Mouse (Mus musculus) layer of hippocampus, adult 9-11 months (tissue): ENCODE measurements around the gene Gm6904.
A peak's percentile ranks its signal among the peaks of the same experiment; 100 is the strongest.
"Not testable (repeated sequence)": the region's sequence is repeated elsewhere in the genome, so short reads cannot be mapped to it uniquely, and the experiment has no call there.

Source experiments
- DNase-seq: peaks from one replicate; pipeline ENCODE4 v3.0.0; 2022

The Gm6904 gene

DNA sequence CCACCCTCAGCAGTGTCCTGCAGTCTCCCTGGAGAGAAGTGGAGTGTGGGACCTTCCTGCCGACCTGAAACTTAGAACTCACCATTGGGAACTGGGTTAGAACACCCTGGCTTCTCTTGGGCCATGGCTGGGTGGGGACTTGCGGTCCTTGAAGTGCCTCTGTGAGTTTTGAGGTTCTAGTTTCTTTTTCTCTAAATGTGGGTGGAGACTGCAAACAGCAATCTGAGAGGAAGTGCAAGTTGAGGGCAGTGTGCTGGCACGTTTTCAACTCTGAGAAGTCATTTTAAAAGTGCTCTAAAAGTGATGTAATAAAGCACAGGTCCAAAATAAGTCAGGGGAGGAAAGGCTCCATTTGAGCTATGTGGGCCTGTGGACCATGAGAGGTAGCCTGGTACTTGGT is at the start of gene Gm6904:
Gm6904 (minus strand) TSS at position 161 of the 400 bp plus-strand sequence.
- DNase-seq = no peak

DNA sequence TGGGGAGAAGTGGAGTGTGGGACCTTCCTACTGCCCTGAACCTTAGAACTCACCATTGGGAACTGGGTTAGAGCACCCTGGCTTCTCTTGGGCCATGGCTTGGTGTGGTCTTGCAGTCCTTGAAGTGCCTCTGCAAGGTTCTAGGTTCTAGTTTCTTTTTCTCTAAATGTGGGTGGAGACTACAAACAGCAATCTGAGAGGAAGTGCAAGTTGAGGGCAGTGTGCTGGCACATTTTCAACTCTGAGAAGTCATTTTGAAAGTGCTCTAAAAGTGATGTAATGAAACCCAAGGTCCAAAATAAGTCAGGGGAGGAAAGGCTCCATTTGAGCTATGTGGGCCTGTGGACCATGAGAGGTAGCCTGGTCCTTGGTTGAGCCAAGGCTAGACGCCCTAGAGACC is 37.4 kb upstream of the Gm6904 start, which contains the start of gene Phf11a:
Phf11a (minus strand) TSS at position 132 of the 400 bp plus-strand sequence.
- DNase-seq = peak; percentile 55

- DNase-seq = not testable (repeated sequence)
These were observed 31.8 kb upstream of the Gm6904 start for GRCm38 (mm10) chr14:59291769-59292168.

- not testable (repeated sequence) for DNase-seq
These were observed 14.9 kb upstream of the Gm6904 start for GRCm38 (mm10) chr14:59274961-59275360.

DNA sequence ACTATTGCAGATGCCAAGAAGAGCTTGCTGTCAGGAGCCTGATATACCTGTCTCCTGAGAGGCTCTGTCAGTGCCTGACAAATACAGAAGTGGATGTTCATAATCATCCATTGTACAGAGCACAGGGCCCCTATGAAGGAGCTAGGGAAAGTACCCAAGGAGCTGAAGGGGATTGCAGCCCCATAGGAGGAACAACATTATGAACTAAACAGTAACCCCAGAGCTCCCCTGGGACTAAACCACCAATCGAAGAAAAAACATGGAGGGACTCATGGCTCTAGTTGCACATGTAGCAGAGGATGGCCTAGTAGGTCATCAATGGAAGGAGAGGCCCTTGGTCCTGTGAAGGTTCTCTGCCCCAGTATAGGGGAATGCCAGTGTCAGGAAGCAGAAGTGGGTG is 4.2 kb downstream of the Gm6904 start:
- DNase-seq = not testable (repeated sequence)

DNA sequence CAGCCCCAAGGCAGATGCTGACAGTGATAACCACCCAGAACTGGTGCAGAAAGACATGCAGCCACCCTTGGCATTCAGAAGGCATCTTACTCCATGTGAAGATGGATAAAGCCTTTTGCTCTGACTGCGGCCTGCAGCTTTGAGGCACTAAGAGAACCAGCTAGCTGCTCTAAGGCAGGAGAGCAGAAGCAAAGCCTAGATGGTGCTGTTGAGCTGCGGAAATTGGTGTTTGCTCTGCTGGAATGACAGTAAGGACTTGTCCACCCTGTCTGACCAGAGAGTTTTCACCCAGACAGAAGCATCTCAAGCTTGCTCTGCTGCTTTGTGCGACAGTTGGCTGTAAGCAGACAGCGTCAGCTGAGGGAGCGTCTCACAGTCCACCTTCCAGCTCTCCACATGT is 9.7 kb downstream of the Gm6904 start:
- DNase-seq = peak; percentile 16

DNA sequence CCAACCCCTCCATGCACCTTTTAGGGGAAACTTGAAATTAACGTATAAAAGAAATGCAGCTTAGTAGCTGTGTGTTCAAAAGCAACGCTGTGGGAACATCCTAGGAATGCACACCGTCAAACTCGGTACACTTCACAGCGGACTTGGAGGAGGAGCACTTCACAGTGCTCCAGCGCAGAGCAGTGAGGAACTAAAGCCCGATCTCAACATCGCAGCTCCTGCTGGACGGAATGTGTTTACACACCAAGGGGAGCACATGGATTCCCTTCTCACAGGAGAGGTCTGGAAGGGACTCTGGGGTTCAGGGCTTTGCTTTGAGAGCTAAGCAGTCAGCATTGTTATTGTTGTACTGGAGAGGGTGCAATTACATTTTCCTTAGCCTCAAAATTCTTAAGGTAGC is 26.4 kb downstream of the Gm6904 start:
- DNase-seq = no peak

GRCm38 (mm10) chr14:59232003-59232402 is 28.0 kb downstream of the Gm6904 start:
- DNase-seq = no peak

GRCm38 (mm10) chr14:59230331-59230966 is 29.6 kb downstream of the Gm6904 start:
- DNase-seq = peak; percentile 26

- DNase-seq = no peak
These were observed 30.2 kb downstream of the Gm6904 start for GRCm38 (mm10) chr14:59229822-59230221.

DNA sequence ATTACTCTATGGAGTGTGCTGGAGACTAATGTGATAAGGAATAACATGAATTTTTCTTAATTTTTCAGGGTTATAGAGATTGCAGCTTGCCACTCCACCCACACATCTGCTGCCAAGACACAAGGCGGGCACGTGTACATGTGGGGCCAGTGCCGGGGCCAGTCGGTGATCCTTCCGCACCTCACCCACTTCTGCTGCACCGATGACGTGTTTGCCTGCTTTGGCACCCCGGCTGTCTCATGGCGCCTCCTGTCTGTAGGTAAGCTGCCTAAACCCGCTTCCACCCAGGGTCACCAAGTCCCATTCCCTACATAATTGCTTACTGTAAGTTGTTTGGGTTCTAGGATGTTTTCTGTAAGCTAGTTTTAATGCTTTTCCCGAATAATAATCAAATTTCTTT is 33.8 kb downstream of the Gm6904 start:
- DNase-seq = no peak

DNA sequence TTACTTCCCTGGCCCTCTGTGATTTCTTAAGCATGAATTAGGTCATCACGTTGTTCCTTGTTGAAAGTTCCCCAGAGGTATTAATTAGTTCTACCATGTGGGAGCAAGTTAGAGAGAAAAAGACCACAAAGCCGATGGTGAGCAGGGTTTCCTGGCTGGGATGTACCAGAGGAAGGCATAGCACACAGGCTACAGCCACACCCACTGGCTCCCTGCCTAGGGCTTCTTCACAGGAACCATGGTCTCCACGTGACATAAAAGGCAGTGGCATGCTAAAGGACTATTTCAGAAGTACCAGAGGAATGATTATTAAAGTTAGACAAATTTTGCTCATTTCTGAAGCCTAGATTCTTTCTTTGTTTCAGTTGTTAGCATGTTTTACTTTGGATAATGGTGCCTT is 40.8 kb downstream of the Gm6904 start:
- no peak for DNase-seq

DNA sequence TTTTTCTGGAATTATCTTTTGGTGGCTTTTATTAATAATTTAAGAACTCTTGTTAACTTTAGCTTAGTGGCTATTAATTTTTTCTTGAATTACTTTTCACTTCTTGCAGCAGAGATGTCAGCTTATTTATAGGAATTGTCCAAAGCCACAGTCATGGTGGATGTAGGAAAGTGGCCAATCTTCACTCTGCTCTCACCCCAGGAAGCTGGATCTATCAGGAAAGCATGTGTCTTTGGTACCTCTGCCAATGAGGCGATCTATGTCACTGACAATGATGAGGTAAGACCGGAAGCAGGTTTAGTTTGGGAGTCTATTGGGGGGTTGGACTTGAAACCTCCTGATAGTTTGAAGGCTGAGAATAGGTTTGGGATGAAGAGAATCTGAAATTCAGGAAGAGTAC is 50.2 kb downstream of the Gm6904 start:
- DNase-seq = no peak

GRCm38 (mm10) chr14:59209003-59209402 is 51.0 kb downstream of the Gm6904 start:
- DNase-seq = no peak

- no peak for DNase-seq
These were observed 53.9 kb downstream of the Gm6904 start for GRCm38 (mm10) chr14:59205976-59206583.

DNA sequence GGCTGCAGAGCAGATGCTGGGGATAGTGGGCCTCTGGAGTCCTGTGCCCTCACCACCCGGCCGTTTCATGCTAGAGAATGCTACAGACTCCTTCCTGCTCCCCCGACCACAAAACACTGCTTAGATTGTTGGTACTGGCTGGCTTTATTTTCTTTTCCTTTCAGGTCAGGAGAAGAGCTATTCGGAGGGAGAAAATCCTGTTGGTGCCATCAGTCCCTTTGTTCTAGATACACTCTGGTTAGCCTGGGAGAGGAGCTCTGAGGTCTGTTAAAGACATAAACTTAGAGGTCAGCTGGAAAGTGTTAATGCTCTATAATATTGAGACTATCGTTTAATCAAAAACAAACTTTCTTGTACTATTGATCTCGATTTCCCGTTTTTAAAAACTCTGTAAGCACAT is 54.6 kb downstream of the Gm6904 start:
- no peak for DNase-seq

- DNase-seq = no peak
These were observed 58.3 kb downstream of the Gm6904 start for GRCm38 (mm10) chr14:59201604-59202215.

- DNase-seq = peak; percentile 93
These were observed 59.1 kb downstream of the Gm6904 start, which contains the start of gene Rcbtb1 for GRCm38 (mm10) chr14:59200711-59201603. Gene Rcbtb1, plus strand, starts transcription at chr14:59201209.
